Mouse (Mus musculus): ENCODE results near the gene Tcn2. TPM values are rescaled to one million over a fixed set of nuclear protein-coding genes. Genes with fewer than 3 reads are reported as not detected.

Tcn2 gene
- polyA plus RNA-seq, 1 experiment from 2014 or later, result 38.9 TPM

DNA sequence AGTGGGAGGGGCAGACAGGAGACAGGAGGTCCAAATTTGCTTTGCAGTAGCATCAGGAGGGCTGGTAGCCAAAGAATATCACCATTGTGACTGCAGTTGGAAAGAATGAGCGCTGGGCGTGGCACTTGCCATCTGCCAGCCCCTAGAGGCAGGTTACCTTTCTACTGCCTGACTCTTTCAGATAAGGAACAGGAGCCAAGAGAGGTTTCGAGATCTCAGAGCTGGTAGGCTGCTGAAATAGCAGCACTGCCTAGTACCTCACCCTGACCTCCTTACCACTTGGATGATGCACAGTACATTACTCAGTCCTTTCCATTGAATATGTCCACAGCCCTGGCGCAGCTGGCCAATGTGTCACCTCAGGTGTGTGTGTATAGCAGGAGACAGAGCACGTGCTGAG is 44.6 kb downstream of the Tcn2 start:
- WGBS, result 75% methylated on average over 5 of the region's 5 CpGs
- ATAC-seq (ENCODE audit: insufficient number of reproducible peaks, insufficient read depth, low FRiP score, low TSS enrichment, low read depth), result no peak
- H3K4me2 ChIP-seq, result no peak overlapping the region

DNA sequence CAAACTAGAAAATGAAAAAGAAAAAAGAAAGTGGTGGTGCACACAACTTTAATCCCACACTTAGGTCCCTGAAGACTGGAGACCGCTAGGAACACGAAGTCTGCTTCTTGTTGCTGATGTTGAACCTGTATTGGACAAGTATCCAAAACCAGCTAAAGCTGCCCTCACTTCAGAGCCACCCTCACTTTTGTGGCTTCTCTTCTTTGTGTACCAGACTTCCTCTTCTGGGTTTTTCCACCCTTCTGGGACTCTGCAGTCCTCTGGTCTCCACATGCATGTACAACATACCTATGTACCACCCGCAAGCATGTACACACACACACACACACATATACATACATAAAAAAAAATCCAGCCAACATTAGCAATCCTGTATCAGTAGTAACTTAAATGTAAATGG is 48.2 kb downstream of the Tcn2 start:
- Histone ChIP-seq H3K27ac (no peak overlapping the region), H3K9me3 (no peaks in the 10 kb centered on the region), H3K4me3 (no peak overlapping the region), H3K27me3 (no peaks in the 10 kb centered on the region), H3K4me2 (no peak overlapping the region), H3K36me3 (no peaks in the 10 kb centered on the region), H3K4me1 (no peaks in the 10 kb centered on the region), H3K9ac (no peak overlapping the region)
- no peak for ATAC-seq (ENCODE audit: insufficient number of reproducible peaks, insufficient read depth, low FRiP score, low TSS enrichment, low read depth)
- WGBS, result 88% methylated on average over 3 of the region's 3 CpGs

More for the DNA sequence above, 44.6 kb downstream of the Tcn2 start:
- no peak overlapping the region for H3K27ac ChIP-seq
- H3K36me3 ChIP-seq, result no peaks in the 10 kb centered on the region
- no peaks in the 10 kb centered on the region for H3K27me3 ChIP-seq
- no peak overlapping the region for H3K4me3 ChIP-seq
- no peaks in the 10 kb centered on the region for H3K4me1 ChIP-seq
- H3K9ac ChIP-seq, result no peak overlapping the region
- H3K9me3 ChIP-seq, result no peaks in the 10 kb centered on the region

DNA sequence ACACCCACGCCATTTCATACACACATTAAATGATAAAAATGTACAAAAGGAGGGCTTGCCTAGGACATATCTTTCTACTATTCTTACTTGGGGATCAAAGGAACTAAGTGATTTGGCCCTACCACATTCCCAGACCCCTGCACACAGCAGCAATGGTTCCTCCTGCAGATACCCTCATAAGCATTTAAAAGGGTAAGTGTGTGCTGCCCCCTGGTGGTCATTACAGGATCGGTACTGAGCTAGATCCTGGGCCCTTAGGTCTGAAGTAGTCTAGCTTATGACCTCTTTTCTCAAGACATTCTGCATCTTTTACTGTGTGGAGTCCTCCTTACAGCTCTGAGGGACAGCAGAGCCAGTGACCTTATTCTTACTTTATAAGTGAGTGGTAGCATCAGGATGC is 52.1 kb downstream of the Tcn2 start:
- Histone ChIP-seq H3K27ac (no peak overlapping the region), H3K4me2 (no peak overlapping the region), H3K9ac (no peak overlapping the region), H3K36me3 (no peaks in the 10 kb centered on the region), H3K9me3 (no peaks in the 10 kb centered on the region), H3K4me1 (no peaks in the 10 kb centered on the region), H3K4me3 (no peak overlapping the region), H3K27me3 (no peaks in the 10 kb centered on the region)
- no peak for ATAC-seq (ENCODE audit: insufficient number of reproducible peaks, insufficient read depth, low FRiP score, low TSS enrichment, low read depth)
- 34% methylated on average over 2 of the region's 2 CpGs for WGBS

DNA sequence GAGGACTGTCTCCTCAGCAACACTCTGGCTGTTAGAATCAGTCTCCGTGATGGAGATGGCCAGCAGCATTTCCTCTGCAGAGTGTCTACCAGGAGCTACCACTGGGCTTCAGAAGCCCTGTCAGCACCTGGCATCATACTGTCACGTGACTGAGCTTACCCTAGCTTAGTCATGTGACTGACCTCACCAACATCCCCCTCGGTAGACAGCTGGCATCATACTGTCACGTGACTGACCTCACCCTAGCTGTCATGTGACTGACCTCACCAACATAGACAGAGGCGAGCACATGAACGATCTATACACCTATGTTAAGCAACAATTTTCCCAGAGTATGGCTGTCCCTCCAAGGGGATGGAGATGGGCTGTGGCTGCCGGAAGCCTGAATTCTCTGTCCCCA is 53.3 kb downstream of the Tcn2 start:
- ATAC-seq (ENCODE audit: insufficient number of reproducible peaks, insufficient read depth, low FRiP score, low TSS enrichment, low read depth), result no peak
- Histone ChIP-seq H3K4me1 (no peaks in the 10 kb centered on the region), H3K9ac (no peak overlapping the region), H3K27me3 (no peaks in the 10 kb centered on the region), H3K4me2 (no peak overlapping the region), H3K27ac (no peak overlapping the region), H3K4me3 (no peak overlapping the region), H3K9me3 (no peaks in the 10 kb centered on the region), H3K36me3 (no peaks in the 10 kb centered on the region)
- WGBS, result 79% methylated on average over 7 of the region's 7 CpGs

DNA sequence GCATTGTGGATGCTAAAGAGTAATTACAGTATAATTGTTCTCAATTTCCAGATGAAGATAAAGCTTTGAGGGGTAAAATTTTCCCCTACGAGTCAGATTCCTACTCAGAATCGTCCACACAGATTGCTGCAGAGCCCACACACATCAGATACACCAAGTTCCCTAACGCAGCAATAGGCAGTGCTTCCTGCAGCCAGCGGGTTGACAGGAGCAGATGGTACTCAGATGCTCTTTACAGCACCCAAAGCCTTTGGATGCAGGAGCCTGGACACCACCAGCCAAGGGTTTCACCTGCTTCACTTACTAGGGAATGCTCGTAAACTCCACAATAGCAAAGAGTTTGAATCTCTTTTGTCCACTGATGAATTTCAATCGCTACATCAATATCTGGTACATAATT is 55.5 kb downstream of the Tcn2 start:
- no peak for ATAC-seq (ENCODE audit: insufficient number of reproducible peaks, insufficient read depth, low FRiP score, low TSS enrichment, low read depth)
- Histone ChIP-seq H3K9me3 (no peaks in the 10 kb centered on the region), H3K27me3 (no peaks in the 10 kb centered on the region), H3K4me3 (no peak overlapping the region), H3K27ac (no peak overlapping the region), H3K9ac (no peak overlapping the region), H3K4me1 (no peaks in the 10 kb centered on the region), H3K4me2 (no peak overlapping the region), H3K36me3 (no peaks in the 10 kb centered on the region)
- 71% methylated on average over 6 of the region's 6 CpGs for WGBS

Other genes with a start within 250 kb of the Tcn2 start
- 1.7 and 3.0 TPM in 2 replicates for gene Osbp2, start 68.3 kb downstream of the Tcn2 start, polyA plus RNA-seq (2015; fragmentation: Nextera tagmentation; extraction: Ambion mirVana)
- 0.20 TPM in 1 of 2 replicates, not detected in the other for gene 4921536K21Rik, start 37.1 kb downstream of the Tcn2 start, polyA plus RNA-seq (2015; fragmentation: Nextera tagmentation; extraction: Ambion mirVana)
- gene Dusp18, start 36.9 kb downstream of the Tcn2 start, polyA plus RNA-seq (2015; fragmentation: Nextera tagmentation; extraction: Ambion mirVana), result 8.7 and 9.2 TPM in 2 replicates
- gene Slc35e4, start 17.5 kb downstream of the Tcn2 start, polyA plus RNA-seq (2015; fragmentation: Nextera tagmentation; extraction: Ambion mirVana), result 7.7 and 8.6 TPM in 2 replicates
- 78.6 and 80.9 TPM in 2 replicates for gene Pes1, start 31.8 kb upstream of the Tcn2 start, polyA plus RNA-seq (2015; fragmentation: Nextera tagmentation; extraction: Ambion mirVana)
- 0.17 TPM in 1 of 2 replicates, not detected in the other for gene 4930556J24Rik, start 44.6 kb upstream of the Tcn2 start, polyA plus RNA-seq (2015; fragmentation: Nextera tagmentation; extraction: Ambion mirVana)
- gene Gal3st1, start 51.5 kb upstream of the Tcn2 start, polyA plus RNA-seq (2015; fragmentation: Nextera tagmentation; extraction: Ambion mirVana), result 2.3 and 2.6 TPM in 2 replicates
- gene Sec14l4, start 99.3 kb upstream of the Tcn2 start, polyA plus RNA-seq (2015; fragmentation: Nextera tagmentation; extraction: Ambion mirVana), result 0.52 and 0.85 TPM in 2 replicates
- gene Sec14l3, start 132.7 kb upstream of the Tcn2 start, polyA plus RNA-seq (2015; fragmentation: Nextera tagmentation; extraction: Ambion mirVana), result not detected in 2 replicates
- 6.7 and 7.7 TPM in 2 replicates for gene Mtfp1, start 163.3 kb upstream of the Tcn2 start, polyA plus RNA-seq (2015; fragmentation: Nextera tagmentation; extraction: Ambion mirVana)
- gene Sec14l2, start 191.3 kb upstream of the Tcn2 start, polyA plus RNA-seq (2015; fragmentation: Nextera tagmentation; extraction: Ambion mirVana), result 2.0 and 3.8 TPM in 2 replicates
- gene Rnf215, start 203.0 kb upstream of the Tcn2 start, polyA plus RNA-seq (2015; fragmentation: Nextera tagmentation; extraction: Ambion mirVana), result 37.4 and 39.4 TPM in 2 replicates
- 8.2 and 9.7 TPM in 2 replicates for gene Ccdc157, start 228.1 kb upstream of the Tcn2 start, polyA plus RNA-seq (2015; fragmentation: Nextera tagmentation; extraction: Ambion mirVana)
- gene Sf3a1, start 228.2 kb upstream of the Tcn2 start, polyA plus RNA-seq (2015; fragmentation: Nextera tagmentation; extraction: Ambion mirVana), result 59.6 and 71.6 TPM in 2 replicates

Data from embryonic facial prominence, embryonic 13.5 days (tissue).